Mouse (Mus musculus): Measurements from ENCODE around the gene Rnf40. TPM values are rescaled to one million over a fixed set of nuclear protein-coding genes. Genes with fewer than 3 reads are reported as not detected.

Gene Rnf40
- polyA plus RNA-seq, 2 experiments = 42.5 to 51.9 TPM

- Histone ChIP-seq H3K27me3 (ENCODE audit: control insufficient read depth, insufficient read depth, low read length) (no peaks in the 10 kb centered on the region), H3K9ac (ENCODE audit: low read depth, low read length, severe bottlenecking) (peak overlapping the region; percentile 28), H3K4me2 (replicated peaks; ENCODE audit: low read depth, low read length, severe bottlenecking) (peak overlapping the region; percentile 36), H3K27ac (replicated peaks; ENCODE audit: low read depth, low read length) (peak overlapping the region; percentile 52; the same call in 1 of the 2 replicates), H3K4me1 (ENCODE audit: control insufficient read depth, insufficient read depth, low read length) (peaks cover 7% of the 10 kb centered on the region; the same call in 1 of the 2 replicates), H3K4me3 (replicated peaks; ENCODE audit: low read length) (no peak overlapping the region), H3K36me3 (ENCODE audit: control insufficient read depth, insufficient read depth, low read length) (no peaks in the 10 kb centered on the region), H3K9me3 (ENCODE audit: control insufficient read depth, low read length) (no peaks in the 10 kb centered on the region)
- DNase-seq (ENCODE audit: low spot score) = no peak
- WGBS = 68% methylated on average over 2 of the region's 3 CpGs
- no peak for TF ChIP-seq POLR2A (IDR thresholded peaks at IDR 0.05; ENCODE audit: borderline replicate concordance, extremely low read depth, insufficient read depth, insufficient read length)
- 0 out of 2 replicates have a peak, but pooled peaks have one; percentile 17 for ATAC-seq (ENCODE audit: low FRiP score, low read depth)
Measured at GRCm38 (mm10) chr7:127651624-127652023, 63.1 kb downstream of the Rnf40 start.

GRCm38 (mm10) chr7:127652050-127652449 lies 63.5 kb downstream of the Rnf40 start:
- 0 out of 2 replicates have a peak, but pooled peaks have one; percentile 33 for TF ChIP-seq POLR2A (IDR thresholded peaks at IDR 0.05; ENCODE audit: borderline replicate concordance, extremely low read depth, insufficient read depth, insufficient read length)
- H3K27me3 ChIP-seq (ENCODE audit: control insufficient read depth, insufficient read depth, low read length) = no peaks in the 10 kb centered on the region
- peak overlapping the region; percentile 17 for H3K4me3 ChIP-seq (replicated peaks; ENCODE audit: low read length)
- DNase-seq (ENCODE audit: low spot score) (peak; percentile 55), ATAC-seq (ENCODE audit: low FRiP score, low read depth) (peak; percentile 42; the same call in 1 of the 2 replicates)
- peak overlapping the region; percentile 28 for H3K9ac ChIP-seq (ENCODE audit: low read depth, low read length, severe bottlenecking)
- peak overlapping the region; percentile 52 for H3K27ac ChIP-seq (replicated peaks; ENCODE audit: low read depth, low read length)
- 7% methylated on average over 18 of the region's 18 CpGs for WGBS
- peak overlapping the region; percentile 36 for H3K4me2 ChIP-seq (replicated peaks; ENCODE audit: low read depth, low read length, severe bottlenecking)
- no peaks in the 10 kb centered on the region for H3K9me3 ChIP-seq (ENCODE audit: control insufficient read depth, low read length)
- H3K36me3 ChIP-seq (ENCODE audit: control insufficient read depth, insufficient read depth, low read length) = no peaks in the 10 kb centered on the region
- peaks cover 7% of the 10 kb centered on the region; the same call in 1 of the 2 replicates for H3K4me1 ChIP-seq (ENCODE audit: control insufficient read depth, insufficient read depth, low read length)

DNA sequence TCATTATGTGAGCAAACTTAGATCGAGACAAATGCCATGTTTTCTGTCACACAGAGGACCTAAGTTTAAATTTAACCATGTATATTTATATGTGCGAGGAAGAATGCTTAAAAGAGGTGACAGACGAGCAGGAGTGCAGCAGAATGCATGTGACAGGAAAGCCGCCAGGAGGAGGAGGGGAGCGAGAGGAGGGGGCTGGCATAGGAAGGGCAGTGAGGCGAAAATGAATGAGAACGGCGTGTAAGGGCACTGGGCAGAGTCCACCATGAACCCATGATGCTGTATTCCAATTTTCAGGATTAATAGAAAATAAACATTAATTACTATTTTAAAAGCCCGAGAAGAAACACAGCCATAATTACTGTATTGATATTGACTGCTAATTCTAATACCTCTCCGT lies 65.8 kb downstream of the Rnf40 start:
- no peaks in the 10 kb centered on the region for H3K36me3 ChIP-seq (ENCODE audit: control insufficient read depth, insufficient read depth, low read length)
- DNase-seq (ENCODE audit: low spot score) (no peak), ATAC-seq (ENCODE audit: low FRiP score, low read depth) (no peak)
- TF ChIP-seq POLR2A (IDR thresholded peaks at IDR 0.05; ENCODE audit: borderline replicate concordance, extremely low read depth, insufficient read depth, insufficient read length) = no peak
- H3K4me2 ChIP-seq (replicated peaks; ENCODE audit: low read depth, low read length, severe bottlenecking) = no peak overlapping the region
- H3K27ac ChIP-seq (replicated peaks; ENCODE audit: low read depth, low read length) = no peak overlapping the region
- WGBS = 81% methylated on average over 10 of the region's 10 CpGs
- no peak overlapping the region for H3K4me3 ChIP-seq (replicated peaks; ENCODE audit: low read length)
- no peak overlapping the region for H3K9ac ChIP-seq (ENCODE audit: low read depth, low read length, severe bottlenecking)
- no peaks in the 10 kb centered on the region for H3K9me3 ChIP-seq (ENCODE audit: control insufficient read depth, low read length)
- H3K27me3 ChIP-seq (ENCODE audit: control insufficient read depth, insufficient read depth, low read length) = no peaks in the 10 kb centered on the region
- H3K4me1 ChIP-seq (ENCODE audit: control insufficient read depth, insufficient read depth, low read length) = peaks cover 7% of the 10 kb centered on the region; the same call in 1 of the 2 replicates

Other genes starting within 250 kb of the Rnf40 start
- gene Zfp768, start 243.2 kb upstream of the Rnf40 start, polyA plus RNA-seq (2012; rRNA removed) = 38.4 and 51.9 TPM in 2 replicates
- gene Zfp768, start 243.2 kb upstream of the Rnf40 start, polyA plus RNA-seq (2014; fragmentation: Nextera tagmentation; extraction: Ambion mirVana) = 5.5 and 5.9 TPM in 2 replicates
- gene Zfp747, start 212.7 kb upstream of the Rnf40 start, polyA plus RNA-seq (2012; rRNA removed) = 7.3 and 8.0 TPM in 2 replicates
- 7.0 and 7.2 TPM in 2 replicates for gene Zfp747, start 212.7 kb upstream of the Rnf40 start, polyA plus RNA-seq (2014; fragmentation: Nextera tagmentation; extraction: Ambion mirVana)
- 3.5 and 3.9 TPM in 2 replicates for gene 9130019O22Rik, start 201.6 kb upstream of the Rnf40 start, polyA plus RNA-seq (2012; rRNA removed)
- 4.5 and 6.4 TPM in 2 replicates for gene 9130019O22Rik, start 201.6 kb upstream of the Rnf40 start, polyA plus RNA-seq (2014; fragmentation: Nextera tagmentation; extraction: Ambion mirVana)
- gene E430018J23Rik, start 195.1 kb upstream of the Rnf40 start, polyA plus RNA-seq (2012; rRNA removed) = 8.8 and 11.6 TPM in 2 replicates
- 7.3 and 10.1 TPM in 2 replicates for gene E430018J23Rik, start 195.1 kb upstream of the Rnf40 start, polyA plus RNA-seq (2014; fragmentation: Nextera tagmentation; extraction: Ambion mirVana)
- 7.8 and 8.8 TPM in 2 replicates for gene Zfp764, start 181.9 kb upstream of the Rnf40 start, polyA plus RNA-seq (2012; rRNA removed)
- 8.4 and 9.1 TPM in 2 replicates for gene Zfp764, start 181.9 kb upstream of the Rnf40 start, polyA plus RNA-seq (2014; fragmentation: Nextera tagmentation; extraction: Ambion mirVana)
- gene Zfp688, start 166.7 kb upstream of the Rnf40 start, polyA plus RNA-seq (2012; rRNA removed) = 18.6 and 24.8 TPM in 2 replicates
- 24.3 and 25.2 TPM in 2 replicates for gene Zfp688, start 166.7 kb upstream of the Rnf40 start, polyA plus RNA-seq (2014; fragmentation: Nextera tagmentation; extraction: Ambion mirVana)
- gene Zfp689, start 139.6 kb upstream of the Rnf40 start, polyA plus RNA-seq (2012; rRNA removed) = 10.2 and 14.7 TPM in 2 replicates
- 7.7 and 10.5 TPM in 2 replicates for gene Zfp689, start 139.6 kb upstream of the Rnf40 start, polyA plus RNA-seq (2014; fragmentation: Nextera tagmentation; extraction: Ambion mirVana)
- 65.8 and 86.0 TPM in 2 replicates for gene Prr14, start 129.2 kb upstream of the Rnf40 start, polyA plus RNA-seq (2012; rRNA removed)
- gene Prr14, start 129.2 kb upstream of the Rnf40 start, polyA plus RNA-seq (2014; fragmentation: Nextera tagmentation; extraction: Ambion mirVana) = 43.7 and 49.7 TPM in 2 replicates
- 49.8 and 57.2 TPM in 2 replicates for gene Fbrs, start 109.6 kb upstream of the Rnf40 start, polyA plus RNA-seq (2012; rRNA removed)
- 17.3 and 21.1 TPM in 2 replicates for gene Fbrs, start 109.6 kb upstream of the Rnf40 start, polyA plus RNA-seq (2014; fragmentation: Nextera tagmentation; extraction: Ambion mirVana)
- 21.4 and 37.2 TPM in 2 replicates for gene Srcap, start 76.8 kb upstream of the Rnf40 start, polyA plus RNA-seq (2012; rRNA removed)
- 44.1 and 54.8 TPM in 2 replicates for gene Srcap, start 76.8 kb upstream of the Rnf40 start, polyA plus RNA-seq (2014; fragmentation: Nextera tagmentation; extraction: Ambion mirVana)
- 17.4 and 19.6 TPM in 2 replicates for gene Gm42715, start 69.2 kb upstream of the Rnf40 start, polyA plus RNA-seq (2012; rRNA removed)
- gene Gm42715, start 69.2 kb upstream of the Rnf40 start, polyA plus RNA-seq (2014; fragmentation: Nextera tagmentation; extraction: Ambion mirVana) = 15.0 and 17.0 TPM in 2 replicates
- 2.4 and 4.5 TPM in 2 replicates for gene Tmem265, start 27.4 kb upstream of the Rnf40 start, polyA plus RNA-seq (2012; rRNA removed)
- gene Tmem265, start 27.4 kb upstream of the Rnf40 start, polyA plus RNA-seq (2014; fragmentation: Nextera tagmentation; extraction: Ambion mirVana) = 7.1 and 9.3 TPM in 2 replicates
- 99.1 and 103 TPM in 2 replicates for gene Phkg2, start 15.4 kb upstream of the Rnf40 start, polyA plus RNA-seq (2012; rRNA removed)
- gene Phkg2, start 15.4 kb upstream of the Rnf40 start, polyA plus RNA-seq (2014; fragmentation: Nextera tagmentation; extraction: Ambion mirVana) = 36.3 and 41.9 TPM in 2 replicates
- 9.7 and 10.6 TPM in 2 replicates for gene Ccdc189, start 172 bp upstream of the Rnf40 start, polyA plus RNA-seq (2012; rRNA removed)
- 5.4 and 8.1 TPM in 2 replicates for gene Ccdc189, start 172 bp upstream of the Rnf40 start, polyA plus RNA-seq (2014; fragmentation: Nextera tagmentation; extraction: Ambion mirVana)
- 23.8 and 24.5 TPM in 2 replicates for gene Zfp629, start 27.0 kb downstream of the Rnf40 start, polyA plus RNA-seq (2012; rRNA removed)
- gene Zfp629, start 27.0 kb downstream of the Rnf40 start, polyA plus RNA-seq (2014; fragmentation: Nextera tagmentation; extraction: Ambion mirVana) = 13.9 and 19.2 TPM in 2 replicates
- gene Bcl7c, start 120.2 kb downstream of the Rnf40 start, polyA plus RNA-seq (2012; rRNA removed) = 74.7 and 90.0 TPM in 2 replicates
- 95.4 and 102 TPM in 2 replicates for gene Bcl7c, start 120.2 kb downstream of the Rnf40 start, polyA plus RNA-seq (2014; fragmentation: Nextera tagmentation; extraction: Ambion mirVana)
- gene Ctf1, start 124.0 kb downstream of the Rnf40 start, polyA plus RNA-seq (2012; rRNA removed) = 53.6 and 82.9 TPM in 2 replicates
- 34.9 and 41.6 TPM in 2 replicates for gene Ctf1, start 124.0 kb downstream of the Rnf40 start, polyA plus RNA-seq (2014; fragmentation: Nextera tagmentation; extraction: Ambion mirVana)
- gene Ctf2, start 143.4 kb downstream of the Rnf40 start, polyA plus RNA-seq (2012; rRNA removed) = 0.03 TPM in 1 of 2 replicates, not detected in the other
- gene Ctf2, start 143.4 kb downstream of the Rnf40 start, polyA plus RNA-seq (2014; fragmentation: Nextera tagmentation; extraction: Ambion mirVana) = 0.22 and 0.34 TPM in 2 replicates
- gene Fbxl19, start 155.8 kb downstream of the Rnf40 start, polyA plus RNA-seq (2012; rRNA removed) = 64.5 and 81.3 TPM in 2 replicates
- gene Fbxl19, start 155.8 kb downstream of the Rnf40 start, polyA plus RNA-seq (2014; fragmentation: Nextera tagmentation; extraction: Ambion mirVana) = 4.4 and 6.8 TPM in 2 replicates
- 22.8 and 29.6 TPM in 2 replicates for gene Orai3, start 181.0 kb downstream of the Rnf40 start, polyA plus RNA-seq (2012; rRNA removed)
- 10.5 and 11.6 TPM in 2 replicates for gene Orai3, start 181.0 kb downstream of the Rnf40 start, polyA plus RNA-seq (2014; fragmentation: Nextera tagmentation; extraction: Ambion mirVana)
- gene Setd1a, start 187.9 kb downstream of the Rnf40 start, polyA plus RNA-seq (2012; rRNA removed) = 29.7 and 31.8 TPM in 2 replicates
- 27.3 and 32.0 TPM in 2 replicates for gene Setd1a, start 187.9 kb downstream of the Rnf40 start, polyA plus RNA-seq (2014; fragmentation: Nextera tagmentation; extraction: Ambion mirVana)
- gene Gm49388, start 196.8 kb downstream of the Rnf40 start, polyA plus RNA-seq (2012; rRNA removed) = 0.44 and 0.61 TPM in 2 replicates
- not detected in 2 replicates for gene Gm49388, start 196.8 kb downstream of the Rnf40 start, polyA plus RNA-seq (2014; fragmentation: Nextera tagmentation; extraction: Ambion mirVana)
- gene Hsd3b7, start 211.8 kb downstream of the Rnf40 start, polyA plus RNA-seq (2012; rRNA removed) = 28.0 and 28.7 TPM in 2 replicates
- 14.3 and 16.5 TPM in 2 replicates for gene Hsd3b7, start 211.8 kb downstream of the Rnf40 start, polyA plus RNA-seq (2014; fragmentation: Nextera tagmentation; extraction: Ambion mirVana)
- 116 and 147 TPM in 2 replicates for gene Stx4a, start 235.5 kb downstream of the Rnf40 start, polyA plus RNA-seq (2012; rRNA removed)
- 38.8 and 41.0 TPM in 2 replicates for gene Stx4a, start 235.5 kb downstream of the Rnf40 start, polyA plus RNA-seq (2014; fragmentation: Nextera tagmentation; extraction: Ambion mirVana)
- 43.9 and 52.1 TPM in 2 replicates for gene Stx1b, start 235.8 kb downstream of the Rnf40 start, polyA plus RNA-seq (2012; rRNA removed)
- gene Stx1b, start 235.8 kb downstream of the Rnf40 start, polyA plus RNA-seq (2014; fragmentation: Nextera tagmentation; extraction: Ambion mirVana) = 4.0 and 6.3 TPM in 2 replicates